Mouse (Mus musculus): Measurements from ENCODE around the gene Habp2. TPM values are rescaled to one million over a fixed set of nuclear protein-coding genes. Genes with fewer than 3 reads are reported as not detected.

Habp2 gene
- total and polyA plus RNA-seq, 3 experiments: not detected

GRCm38 (mm10) chr19:56272081-56272480 lies 14.9 kb upstream of the Habp2 start:
- H3K36me3 ChIP-seq (replicated peaks in 1 of 2; ENCODE audit: control insufficient read depth in 1 of 2, insufficient read depth in 1 of 2, low read length in 1 of 2): no peaks in the 10 kb centered on the region
- in situ Hi-C loops (cut with MboI; ENCODE audit: low pct_ligation_motif_present, low pct_unique_long_range_greater_than_20kb, low sequenced_read_pairs): loop anchor here (25.0 kb wide), 1 partner anchor 910 kb away; no protein-coding TSS in a partner anchor

GRCm38 (mm10) chr19:56277140-56277804 lies 9.7 kb upstream of the Habp2 start:
- no peak for DNase-seq (ENCODE audit: extremely low read depth)
- no peaks in the 10 kb centered on the region for H3K9me3 ChIP-seq (replicated peaks; ENCODE audit: low read length)
- peaks cover 3 to 9% of the 10 kb centered on the region in 2 experiments; a peak in 3 of 4 replicates for H3K4me1 ChIP-seq (ENCODE audit: control insufficient read depth in 1 of 2, insufficient read depth in 2 of 2)
- no peaks in the 10 kb centered on the region for H3K36me3 ChIP-seq (replicated peaks in 1 of 2; ENCODE audit: control insufficient read depth in 1 of 2, insufficient read depth in 1 of 2, low read length in 1 of 2)
- no peak overlapping the region for H3K9ac ChIP-seq (ENCODE audit: insufficient read depth, low read depth)
- no peaks in the 10 kb centered on the region for H3K79me2 ChIP-seq (replicated peaks; ENCODE audit: control insufficient read depth, extremely low read depth, insufficient read depth, poor library complexity, severe bottlenecking)
- dilution Hi-C loops (cut with MboI; ENCODE audit: extremely low pct_ligation_motif_present, extremely low pct_unique_long_range_greater_than_20kb, low sequenced_read_pairs) (no loop called here), in situ Hi-C loops (cut with MboI; ENCODE audit: low pct_ligation_motif_present, low pct_unique_long_range_greater_than_20kb, low sequenced_read_pairs) (no loop called here)
- H3K27ac ChIP-seq (ENCODE audit: insufficient read depth, low read depth): no peak overlapping the region
- no peak overlapping the region for H3K4me2 ChIP-seq (ENCODE audit: insufficient read depth, low read depth, poor library complexity, severe bottlenecking)
- TF ChIP-seq USF2 (conservative IDR thresholded peaks at IDR 0.05; ENCODE audit: low read depth, low read length) (no peak), RAD21 (IDR thresholded peaks at IDR 0.05; ENCODE audit: low read depth, low read length) (peak; percentile 0), EP300 (IDR thresholded peaks at IDR 0.05; ENCODE audit: low read length) (no peak), CTCF (conservative IDR thresholded peaks at IDR 0.05 in 1 of 2, IDR thresholded peaks at IDR 0.05 in 1 of 2; ENCODE audit: low read depth in 2 of 2, low read length in 2 of 2) (peak in 1 of 2 experiments; percentile 48; a peak in 3 of 4 replicates)
- peaks cover 72% of the 10 kb centered on the region for H3K27me3 ChIP-seq (replicated peaks)
- H3K4me3 ChIP-seq (replicated peaks in 1 of 3; ENCODE audit: low read depth in 2 of 3, low read length in 2 of 3, poor library complexity in 1 of 3): no peak overlapping the region

More at GRCm38 (mm10) chr19:56272081-56272480, 14.9 kb upstream of the Habp2 start:
- H3K4me3 ChIP-seq (replicated peaks in 1 of 3; ENCODE audit: low read depth in 2 of 3, low read length in 2 of 3, poor library complexity in 1 of 3): no peak overlapping the region
- TF ChIP-seq MAZ (IDR thresholded peaks at IDR 0.05; ENCODE audit: low read depth, low read length) (no peak), NRF1 (IDR thresholded peaks at IDR 0.05; ENCODE audit: low read depth, low read length) (no peak), IRF4 (IDR thresholded peaks at IDR 0.05; ENCODE audit: low read depth, low read length) (no peak), JUND (conservative IDR thresholded peaks at IDR 0.05; ENCODE audit: low read depth, low read length) (no peak), USF1 (IDR thresholded peaks at IDR 0.05; ENCODE audit: low read depth, low read length) (no peak), E2F4 (IDR thresholded peaks at IDR 0.05; ENCODE audit: insufficient replicate concordance, low read depth, low read length) (no peak), HCFC1 (IDR thresholded peaks at IDR 0.05; ENCODE audit: low read depth, low read length) (no peak), ZKSCAN1 (IDR thresholded peaks at IDR 0.05; ENCODE audit: borderline replicate concordance, low read depth, low read length) (no peak), SMC3 (IDR thresholded peaks at IDR 0.05; ENCODE audit: low read depth, low read length) (no peak), NELFE (IDR thresholded peaks at IDR 0.05; ENCODE audit: low read depth, low read length) (no peak), GABPA (IDR thresholded peaks at IDR 0.05; ENCODE audit: insufficient replicate concordance, low read depth, low read length) (no peak), UBTF (IDR thresholded peaks at IDR 0.05; ENCODE audit: low read depth, low read length) (no peak), BHLHE40 (IDR thresholded peaks at IDR 0.05; ENCODE audit: low read depth, low read length) (no peak), RCOR1 (conservative IDR thresholded peaks at IDR 0.05; ENCODE audit: low read depth, low read length) (no peak), MXI1 (IDR thresholded peaks at IDR 0.05; ENCODE audit: low read depth, low read length) (no peak), TBP (conservative IDR thresholded peaks at IDR 0.05; ENCODE audit: low read depth, low read length) (no peak), JUN (IDR thresholded peaks at IDR 0.05; ENCODE audit: insufficient read depth, low read depth, low read length) (no peak), POLR2AphosphoS2 (IDR thresholded peaks at IDR 0.05; ENCODE audit: low read depth, low read length) (no peak)
- no peak for DNase-seq (ENCODE audit: extremely low read depth)
- no peaks in the 10 kb centered on the region for H3K4me1 ChIP-seq (ENCODE audit: control insufficient read depth in 1 of 2, insufficient read depth in 2 of 2)
- no peaks in the 10 kb centered on the region for H3K79me2 ChIP-seq (replicated peaks; ENCODE audit: control insufficient read depth, extremely low read depth, insufficient read depth, poor library complexity, severe bottlenecking)
- no peak overlapping the region for H3K4me2 ChIP-seq (ENCODE audit: insufficient read depth, low read depth, poor library complexity, severe bottlenecking)
- H3K27ac ChIP-seq (ENCODE audit: insufficient read depth, low read depth): no peak overlapping the region
- H3K9me3 ChIP-seq (replicated peaks; ENCODE audit: low read length): no peaks in the 10 kb centered on the region
- no peak overlapping the region for H3K9ac ChIP-seq (ENCODE audit: insufficient read depth, low read depth)
- dilution Hi-C loops (cut with MboI; ENCODE audit: extremely low pct_ligation_motif_present, extremely low pct_unique_long_range_greater_than_20kb, low sequenced_read_pairs): no loop called here
- peaks cover 73% of the 10 kb centered on the region for H3K27me3 ChIP-seq (replicated peaks)

All from CH12.LX (cell line).